Mouse (Mus musculus) embryonic fibroblast, embryonic 13.5 days (primary cell): Measurements from ENCODE around the gene Pik3c2b.

Experiments used
- CTCF ChIP-seq: IDR thresholded peaks from 2 replicates; pipeline ENCODE4 v1.5.1; 2011; ENCODE audit warnings: mild to moderate bottlenecking, control low read depth, low read length, moderate library complexity, borderline replicate concordance; ENCODE audit not compliant: insufficient read depth
- POLR2A ChIP-seq: IDR thresholded peaks from 2 replicates; pipeline ENCODE4 v1.6.1; 2011; ENCODE audit warnings: low read depth, mild to moderate bottlenecking, control low read depth, low read length, moderate library complexity

GRCm38 (mm10) chr1:133027126-133027525 lies 18.3 kb upstream of the Pik3c2b start:
- TF ChIP-seq CTCF (no peak), POLR2A (no peak)
